ENCODE assay signal across 8 mouse cellular contexts in genomic region chr10:116581369-116581718, GRCm38 (mm10). TPM values are rescaled to one million over a fixed set of nuclear protein-coding genes. Genes with fewer than 3 reads are reported as not detected.
DNase-seq lines count a peak whose midpoint lies in the region; ATAC-seq lines count a peak whose summit lies in the region.

Gene Cnot2, minus strand, starts transcription at chr10:116581511.

- no peaks in the 10 kb centered on the region for H3K27me3 ChIP-seq in heart, embryonic 13.5 days (replicated peaks)
- no peaks in the 10 kb centered on the region for H3K27me3 ChIP-seq in liver, embryonic 12.5 days (replicated peaks)
- no peaks in the 10 kb centered on the region for H3K27me3 ChIP-seq in stomach, embryonic 15.5 days (replicated peaks)

- H3K9me3 ChIP-seq in heart, embryonic 13.5 days, result no peaks in the 10 kb centered on the region
- no peaks in the 10 kb centered on the region for H3K9me3 ChIP-seq in liver, embryonic 12.5 days (replicated peaks)
- H3K9me3 ChIP-seq in stomach, embryonic 15.5 days, result no peaks in the 10 kb centered on the region

- peak; percentile 74 for ATAC-seq in erythroid progenitor cell, adult 5-6 weeks (replicated peaks; ENCODE audit: low FRiP score, poor library complexity, severe bottlenecking)
- ATAC-seq in heart, embryonic 13.5 days (ENCODE audit: extremely low read depth, insufficient number of reproducible peaks, low FRiP score, low TSS enrichment), result peak; percentile 71
- peak; percentile 86 for ATAC-seq in liver, embryonic 12.5 days
- ATAC-seq in stomach, embryonic 15.5 days (ENCODE audit: insufficient read depth, low FRiP score, low read depth), result peak; percentile 85

- H3K9ac ChIP-seq in heart, embryonic 13.5 days, result peak within 1 kb of the TSS; percentile 99
- peak within 1 kb of the TSS; percentile 98 for H3K9ac ChIP-seq in liver, embryonic 12.5 days
- H3K9ac ChIP-seq in stomach, embryonic 15.5 days, result peak within 1 kb of the TSS; percentile 92

- DNase-seq in CD4-positive helper T cell, adult 2 months (ENCODE audit: low read depth, low spot score), result peak; percentile 95
- peak; percentile 74 for DNase-seq in brain, embryonic 18.5 days (ENCODE audit: low read depth, low spot score)
- peak; percentile 97 for DNase-seq in kidney, postnatal 10 days
- peak; percentile 86 to 90 for DNase-seq in natural killer cell, adult 2 months (ENCODE audit: low spot score in 2 of 2)

- H3K4me3 ChIP-seq in heart, embryonic 13.5 days, result peak within 1 kb of the TSS; percentile 98
- peak within 1 kb of the TSS; percentile 100 for H3K4me3 ChIP-seq in liver, embryonic 12.5 days
- peak within 1 kb of the TSS; percentile 99 for H3K4me3 ChIP-seq in stomach, embryonic 15.5 days (replicated peaks)

- H3K4me1 ChIP-seq in heart, embryonic 13.5 days, result peaks cover 26% of the 10 kb centered on the region
- peaks cover 32% of the 10 kb centered on the region for H3K4me1 ChIP-seq in liver, embryonic 12.5 days
- H3K4me1 ChIP-seq in stomach, embryonic 15.5 days, result 0 out of 2 replicates have a peak, but pooled peaks cover 4% of the 10 kb centered on the region

- H3K27ac ChIP-seq in heart, embryonic 13.5 days (replicated peaks), result peak within 1 kb of the TSS; percentile 98
- H3K27ac ChIP-seq in liver, embryonic 12.5 days, result peak within 1 kb of the TSS; percentile 99
- peak within 1 kb of the TSS; percentile 98 for H3K27ac ChIP-seq in stomach, embryonic 15.5 days

- peak within 1 kb of the TSS; percentile 83 for H3K4me2 ChIP-seq in heart, embryonic 13.5 days
- peak within 1 kb of the TSS; percentile 73 for H3K4me2 ChIP-seq in liver, embryonic 12.5 days
- peak within 1 kb of the TSS; percentile 63 for H3K4me2 ChIP-seq in stomach, embryonic 15.5 days

- WGBS in heart, embryonic 13.5 days, result under 1% methylated on average over 47 of the region's 47 CpGs
- WGBS in liver, embryonic 12.5 days (ENCODE audit: insufficient replicate concordance), result under 1% methylated on average over 46 of the region's 47 CpGs
- WGBS in stomach, embryonic 15.5 days, result 0% methylated on average over 45 of the region's 47 CpGs

- peaks cover 22% of the 10 kb centered on the region for H3K36me3 ChIP-seq in heart, embryonic 13.5 days
- peaks cover 7% of the 10 kb centered on the region for H3K36me3 ChIP-seq in liver, embryonic 12.5 days
- no peaks in the 10 kb centered on the region; the same call in 1 of the 2 replicates for H3K36me3 ChIP-seq in stomach, embryonic 15.5 days

RNA-seq across cellular contexts. Expression of gene Cnot2, which starts in this region (rescaled TPM):
- total RNA-seq in erythroid progenitor cell, adult 5-6 weeks (2015; ENCODE audit: low replicate concordance), result 61.6 and 73.4 TPM in 2 replicates
- total RNA-seq in erythroid progenitor cell, adult 5-6 weeks (2017; ENCODE audit: low replicate concordance), result 80.9 and 86.6 TPM in 2 replicates
- 63.8 and 69.3 TPM in 2 replicates for polyA plus RNA-seq in heart, embryonic 13.5 days (2015; fragmentation: Nextera tagmentation; extraction: Ambion mirVana)
- polyA plus RNA-seq in liver, embryonic 12.5 days (2016; fragmentation: Nextera tagmentation; extraction: Ambion mirVana), result 57.9 and 58.8 TPM in 2 replicates
- 76.5 and 87.8 TPM in 2 replicates for polyA plus RNA-seq in stomach, embryonic 15.5 days (2015; fragmentation: Nextera tagmentation; extraction: Ambion mirVana)

Comparison
In these comparisons a context has a peak if more than half of its experiments do, and no peak if none do; other contexts are left out.
1. Peak in every context shown above with its lines: DNase-seq, ATAC-seq, H3K4me3 ChIP-seq and H3K27ac ChIP-seq.